Mouse (Mus musculus): ENCODE data around the gene Serpind1. TPM values are rescaled to one million over a fixed set of nuclear protein-coding genes. Genes with fewer than 3 reads are reported as not detected.

Gene Serpind1
- total RNA-seq (2021), result 1 to 10 TPM in 1 of 2 experiments, under 1 TPM in 1; 0.73 to 1.8 TPM
- long read RNA-seq, partial matches to known transcripts, result 1 of 1 reads
- long read RNA-seq, other reads (novel, unspliced or antisense), result 0 of 1 reads

GRCm38 (mm10) chr16:17331116-17331515, at the start of gene Serpind1:
Gene Serpind1, plus strand, starts transcription at chr16:17331371.
- no peak for DNase-seq (ENCODE audit: low spot score in 2 of 2)

- no peak for DNase-seq (ENCODE audit: low spot score in 2 of 2)
These were observed 48.0 kb upstream of the Serpind1 start for GRCm38 (mm10) chr16:17283151-17283550.

- no peak for DNase-seq (ENCODE audit: low spot score in 2 of 2)
These were observed 44.1 kb upstream of the Serpind1 start for GRCm38 (mm10) chr16:17287103-17287502.

GRCm38 (mm10) chr16:17291016-17291415, 40.2 kb upstream of the Serpind1 start:
- no peak for DNase-seq (ENCODE audit: low spot score in 2 of 2)

- peak; percentile 75 to 78 for DNase-seq (ENCODE audit: low spot score in 2 of 2)
These were observed 38.4 kb upstream of the Serpind1 start for GRCm38 (mm10) chr16:17292751-17293150.

- DNase-seq (ENCODE audit: low spot score in 2 of 2), result no peak
These were observed 30.4 kb upstream of the Serpind1 start for GRCm38 (mm10) chr16:17300818-17301217.

- DNase-seq (ENCODE audit: low spot score in 2 of 2), result no peak
These were observed 27.5 kb upstream of the Serpind1 start for GRCm38 (mm10) chr16:17303521-17304245.

- DNase-seq (ENCODE audit: low spot score in 2 of 2), result no peak
These were observed 23.7 kb upstream of the Serpind1 start for GRCm38 (mm10) chr16:17307461-17307860.

- DNase-seq (ENCODE audit: low spot score in 2 of 2), result no peak
These were observed 22.1 kb upstream of the Serpind1 start for GRCm38 (mm10) chr16:17309036-17309435.

- no peak for DNase-seq (ENCODE audit: low spot score in 2 of 2)
These were observed 18.6 kb upstream of the Serpind1 start for GRCm38 (mm10) chr16:17312531-17312930.

GRCm38 (mm10) chr16:17316554-17316953, 14.6 kb upstream of the Serpind1 start:
- DNase-seq (ENCODE audit: low spot score in 2 of 2), result no peak

GRCm38 (mm10) chr16:17321481-17321880, 9.7 kb upstream of the Serpind1 start:
- DNase-seq (ENCODE audit: low spot score in 2 of 2), result peak in 1 of 2 experiments; percentile 20

GRCm38 (mm10) chr16:17324745-17325144, 6.4 kb upstream of the Serpind1 start:
- no peak for DNase-seq (ENCODE audit: low spot score in 2 of 2)

GRCm38 (mm10) chr16:17326064-17326463, 5.1 kb upstream of the Serpind1 start:
- peak in 1 of 2 experiments; percentile 13 for DNase-seq (ENCODE audit: low spot score in 2 of 2)

GRCm38 (mm10) chr16:17329848-17330570, 1.2 kb upstream of the Serpind1 start:
- no peak for DNase-seq (ENCODE audit: low spot score in 2 of 2)

- DNase-seq (ENCODE audit: low spot score in 2 of 2), result no peak
These were observed 684 bp downstream of the Serpind1 start for GRCm38 (mm10) chr16:17331855-17332254.

- no peak for DNase-seq (ENCODE audit: low spot score in 2 of 2)
These were observed 3.4 kb downstream of the Serpind1 start for GRCm38 (mm10) chr16:17334574-17334973.

- no peak for DNase-seq (ENCODE audit: low spot score in 2 of 2)
These were observed 4.9 kb downstream of the Serpind1 start for GRCm38 (mm10) chr16:17336089-17336488.

GRCm38 (mm10) chr16:17339701-17340100, 8.5 kb downstream of the Serpind1 start:
- DNase-seq (ENCODE audit: low spot score in 2 of 2), result no peak

GRCm38 (mm10) chr16:17340705-17341104, 9.5 kb downstream of the Serpind1 start:
- DNase-seq (ENCODE audit: low spot score in 2 of 2), result no peak

GRCm38 (mm10) chr16:17341847-17342246, 10.7 kb downstream of the Serpind1 start:
- no peak for DNase-seq (ENCODE audit: low spot score in 2 of 2)

GRCm38 (mm10) chr16:17345141-17345812, 14.1 kb downstream of the Serpind1 start:
- no peak for DNase-seq (ENCODE audit: low spot score in 2 of 2)
